Mouse (Mus musculus) brain, embryonic 14.5 days (tissue): ENCODE measurements around the gene Btf3.

ENCODE experiments used
- CTCF ChIP-seq: fragments of 200-500 bp; IDR thresholded peaks from 2 replicates; pipeline ENCODE4 v1.5.1; 2012; ENCODE audit warnings: inconsistent platforms, mild to moderate bottlenecking, moderate library complexity, borderline replicate concordance; ENCODE audit not compliant: insufficient read depth, insufficient read length; ENCODE audit errors: extremely low read depth
- POLR2A ChIP-seq: fragments of 200-500 bp; IDR thresholded peaks from 2 replicates; pipeline ENCODE4 v1.6.1; 2012; ENCODE audit warnings: mild to moderate bottlenecking, inconsistent platforms, borderline replicate concordance; ENCODE audit not compliant: poor library complexity, insufficient read depth, insufficient read length, severe bottlenecking; ENCODE audit errors: extremely low read depth

DNA sequence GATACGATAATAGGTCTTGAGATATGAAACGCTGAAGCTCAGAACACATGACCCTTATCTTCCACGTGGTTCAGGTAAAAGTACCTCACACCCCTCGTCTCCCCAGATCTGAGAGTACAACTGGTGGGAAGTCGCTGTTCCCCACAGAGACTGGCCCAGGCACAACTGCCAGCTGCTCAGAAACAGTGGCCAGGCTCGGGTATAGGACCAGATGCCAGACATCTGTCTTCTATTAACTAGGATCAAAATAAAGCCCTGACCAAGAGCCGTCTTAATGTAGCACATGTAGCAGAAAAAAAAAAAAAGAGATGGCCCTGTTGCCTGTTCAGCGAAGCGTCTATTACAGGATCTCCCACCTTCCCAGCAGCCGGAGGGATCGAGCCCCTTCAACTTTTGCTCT is 8.2 kb upstream of the Btf3 start:
- TF ChIP-seq POLR2A (no peak), CTCF (no peak)
